Mouse (Mus musculus): ENCODE measurements around the gene Exoc4. TPM values are rescaled to one million over a fixed set of nuclear protein-coding genes. Genes with fewer than 3 reads are reported as not detected.

Exoc4 gene
- polyA plus RNA-seq, 1 experiment from 2014 or later = 36.7 TPM

- 71% methylated on average over 2 of the region's 2 CpGs for WGBS
- H3K4me3 ChIP-seq = no peak overlapping the region
These were observed 521.1 kb downstream of the Exoc4 start for GRCm38 (mm10) chr6:33770021-33770420.

DNA sequence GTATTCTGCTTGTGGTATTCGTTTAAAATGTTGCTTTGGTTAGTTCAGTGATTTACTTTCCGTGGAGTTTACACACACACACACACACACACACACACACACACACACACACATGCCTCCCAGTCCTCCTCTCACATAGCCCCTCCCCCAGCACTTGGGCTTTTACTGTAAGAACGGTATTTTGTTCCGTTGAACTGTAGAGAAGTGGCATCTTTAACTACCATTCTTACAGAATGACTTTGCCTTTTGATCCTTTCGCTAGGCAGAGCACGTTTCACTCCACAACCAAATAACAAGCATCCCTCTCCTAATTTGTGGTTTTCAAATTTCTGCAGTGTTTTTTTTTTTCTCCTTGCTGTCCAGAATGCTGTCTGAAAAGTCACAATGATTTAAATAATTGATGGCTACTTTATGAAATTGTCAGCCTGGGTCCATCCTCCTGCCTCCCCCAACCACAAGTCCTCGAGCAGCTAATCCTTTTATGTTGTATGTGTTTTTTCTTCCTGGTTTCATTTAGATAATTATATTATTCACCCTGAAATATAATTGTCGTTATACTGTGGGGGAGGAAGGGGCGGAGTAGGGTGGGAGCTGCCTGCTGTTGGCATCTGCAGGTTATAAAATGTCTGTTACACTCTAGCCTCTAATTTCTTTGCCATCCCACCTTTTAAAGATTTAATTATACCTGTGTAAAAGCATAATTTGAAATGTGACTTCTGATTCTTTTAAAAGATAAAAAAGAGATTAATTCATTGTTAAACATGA lies 523.8 kb downstream of the Exoc4 start:
- no peaks in the 10 kb centered on the region for H3K9me3 ChIP-seq
- H3K4me2 ChIP-seq = no peak overlapping the region
- H3K27ac ChIP-seq = no peak overlapping the region
- H3K36me3 ChIP-seq = no peaks in the 10 kb centered on the region
- ATAC-seq (ENCODE audit: insufficient number of reproducible peaks, insufficient read depth, low FRiP score, low TSS enrichment, low read depth) = no peak
- WGBS = 35% methylated on average over 9 of the region's 9 CpGs
- H3K9ac ChIP-seq = no peak overlapping the region
- H3K27me3 ChIP-seq = no peaks in the 10 kb centered on the region
- no peak overlapping the region for H3K4me3 ChIP-seq
- H3K4me1 ChIP-seq = 0 out of 2 replicates have a peak, but pooled peaks cover 5% of the 10 kb centered on the region

More at GRCm38 (mm10) chr6:33770021-33770420, 521.1 kb downstream of the Exoc4 start:
- Histone ChIP-seq H3K9me3 (no peaks in the 10 kb centered on the region), H3K4me2 (no peak overlapping the region), H3K27ac (no peak overlapping the region), H3K9ac (no peak overlapping the region), H3K27me3 (no peaks in the 10 kb centered on the region), H3K4me1 (0 out of 2 replicates have a peak, but pooled peaks cover 5% of the 10 kb centered on the region), H3K36me3 (no peaks in the 10 kb centered on the region)
- ATAC-seq (ENCODE audit: insufficient number of reproducible peaks, insufficient read depth, low FRiP score, low TSS enrichment, low read depth) = no peak

DNA sequence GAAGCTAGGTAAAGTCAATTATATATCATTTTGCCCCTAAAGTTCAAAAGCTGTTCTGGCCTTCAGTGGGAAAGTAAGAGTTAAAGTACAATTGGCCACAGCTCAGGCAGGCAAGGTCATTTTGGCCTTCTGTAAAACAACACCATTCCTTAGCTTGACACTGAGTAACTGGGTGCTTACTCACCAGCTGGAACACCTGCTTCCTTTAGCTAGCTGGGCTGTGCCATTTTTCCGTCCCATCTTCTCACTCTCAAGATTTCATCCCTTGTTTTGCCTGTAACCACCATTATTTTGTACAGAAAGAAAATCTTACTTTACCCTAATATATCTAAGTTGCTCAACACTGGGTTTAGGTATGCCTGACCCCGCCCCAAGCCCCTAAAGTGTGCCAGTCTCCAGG lies 543.7 kb downstream of the Exoc4 start:
- Histone ChIP-seq H3K27me3 (no peaks in the 10 kb centered on the region), H3K27ac (no peak overlapping the region), H3K36me3 (no peaks in the 10 kb centered on the region), H3K9me3 (no peaks in the 10 kb centered on the region), H3K4me1 (peaks cover 13% of the 10 kb centered on the region), H3K9ac (no peak overlapping the region), H3K4me2 (no peak overlapping the region), H3K4me3 (no peak overlapping the region)
- 87% methylated on average over 2 of the region's 2 CpGs for WGBS
- ATAC-seq (ENCODE audit: insufficient number of reproducible peaks, insufficient read depth, low FRiP score, low TSS enrichment, low read depth) = no peak

- Histone ChIP-seq H3K4me2 (no peak overlapping the region), H3K27me3 (no peaks in the 10 kb centered on the region), H3K4me3 (no peak overlapping the region), H3K4me1 (no peaks in the 10 kb centered on the region), H3K9me3 (no peaks in the 10 kb centered on the region), H3K36me3 (no peaks in the 10 kb centered on the region), H3K9ac (no peak overlapping the region), H3K27ac (no peak overlapping the region)
- WGBS = 90% methylated on average over 3 of the region's 3 CpGs
- ATAC-seq (ENCODE audit: insufficient number of reproducible peaks, insufficient read depth, low FRiP score, low TSS enrichment, low read depth) = no peak
These were observed 552.4 kb downstream of the Exoc4 start for GRCm38 (mm10) chr6:33801254-33801653.

DNA sequence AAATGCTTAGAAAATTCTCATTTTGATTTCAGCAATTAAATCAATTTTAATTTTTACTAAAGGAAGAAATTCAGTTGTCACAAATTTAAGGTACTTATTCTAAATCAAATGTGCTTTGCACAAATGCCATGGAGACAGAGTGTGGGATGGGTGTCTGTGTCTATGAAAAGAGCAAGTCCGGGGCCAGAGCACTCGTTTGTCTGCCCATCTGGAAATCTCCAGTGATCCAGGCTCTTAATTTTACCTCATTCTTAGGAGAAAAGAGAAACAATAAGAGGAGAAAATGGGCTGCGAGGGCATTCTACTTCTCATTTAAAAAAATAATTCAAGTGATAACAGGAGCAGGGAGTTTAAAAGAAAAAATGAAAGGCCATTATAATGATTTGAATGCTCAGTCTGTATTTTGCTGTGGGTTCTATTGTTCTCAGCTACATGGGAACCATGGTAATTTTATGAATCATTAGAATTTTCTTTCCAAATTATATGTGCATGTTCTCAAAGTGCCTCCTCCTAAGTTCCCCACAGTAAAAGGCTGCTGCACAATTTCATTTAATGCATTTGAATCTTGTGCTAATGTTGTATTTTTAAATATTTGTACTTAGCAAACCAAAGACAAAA lies 554.7 kb downstream of the Exoc4 start:
- 64% methylated on average over 3 of the region's 3 CpGs for WGBS

GRCm38 (mm10) chr6:33804775-33805174 lies 555.9 kb downstream of the Exoc4 start:
- 76% methylated on average over 2 of the region's 2 CpGs for whole genome bisulfite sequencing
- H3K4me2 ChIP-seq = no peak overlapping the region
- H3K4me1 ChIP-seq = no peaks in the 10 kb centered on the region
- ATAC-seq (ENCODE audit: insufficient number of reproducible peaks, insufficient read depth, low FRiP score, low TSS enrichment, low read depth) = no peak
- no peak overlapping the region for H3K27ac ChIP-seq
- no peaks in the 10 kb centered on the region for H3K27me3 ChIP-seq
- no peak overlapping the region for H3K4me3 ChIP-seq
- H3K9ac ChIP-seq = no peak overlapping the region
- no peaks in the 10 kb centered on the region for H3K9me3 ChIP-seq
- H3K36me3 ChIP-seq = no peaks in the 10 kb centered on the region

More for the DNA sequence above, 554.7 kb downstream of the Exoc4 start:
- no peak overlapping the region for H3K4me3 ChIP-seq
- no peak overlapping the region for H3K9ac ChIP-seq
- no peak overlapping the region for H3K27ac ChIP-seq
- H3K4me1 ChIP-seq = no peaks in the 10 kb centered on the region
- H3K27me3 ChIP-seq = no peaks in the 10 kb centered on the region
- no peaks in the 10 kb centered on the region for H3K36me3 ChIP-seq
- ATAC-seq (ENCODE audit: insufficient number of reproducible peaks, insufficient read depth, low FRiP score, low TSS enrichment, low read depth) = no peak
- H3K4me2 ChIP-seq = no peak overlapping the region
- H3K9me3 ChIP-seq = no peaks in the 10 kb centered on the region

DNA sequence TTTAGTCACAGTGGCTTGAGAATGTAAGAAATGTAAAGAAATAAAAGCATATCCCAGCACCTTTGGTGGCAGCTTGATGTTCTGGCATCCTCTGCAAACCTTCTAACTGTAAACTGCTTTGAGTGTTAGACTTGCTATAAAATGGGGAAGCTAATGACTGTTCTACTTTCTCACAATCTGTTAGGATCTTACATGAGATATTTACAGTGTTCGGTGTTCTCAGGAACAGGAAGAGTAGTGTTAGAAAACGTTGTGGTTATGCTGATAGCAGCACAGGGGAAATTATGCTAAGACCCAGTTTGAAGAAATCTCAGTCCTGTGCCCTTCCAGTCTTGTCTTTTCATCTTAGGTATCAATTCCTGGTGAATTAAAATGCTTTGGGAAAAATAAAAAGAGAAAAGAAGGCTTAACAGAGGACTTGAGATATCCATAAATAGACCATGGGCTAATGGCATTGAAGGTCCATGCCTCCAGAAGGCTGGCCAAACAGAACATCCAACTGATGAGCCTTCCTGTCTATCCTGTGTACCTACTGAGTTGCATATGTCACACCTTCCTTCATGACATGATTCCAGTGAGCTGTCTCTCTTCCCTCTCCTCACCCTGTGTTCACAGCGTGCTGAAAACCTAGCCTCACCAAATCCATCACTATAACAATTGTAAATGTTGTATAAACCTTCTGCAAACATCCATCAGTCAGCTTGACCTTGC lies 557.3 kb downstream of the Exoc4 start:
- no peak overlapping the region for H3K27ac ChIP-seq
- H3K9ac ChIP-seq = no peak overlapping the region
- WGBS = 77% methylated on average over 3 of the region's 3 CpGs
- H3K9me3 ChIP-seq = no peaks in the 10 kb centered on the region
- H3K4me2 ChIP-seq = no peak overlapping the region
- no peak for ATAC-seq (ENCODE audit: insufficient number of reproducible peaks, insufficient read depth, low FRiP score, low TSS enrichment, low read depth)
- H3K4me3 ChIP-seq = no peak overlapping the region
- no peaks in the 10 kb centered on the region for H3K4me1 ChIP-seq
- H3K27me3 ChIP-seq = no peaks in the 10 kb centered on the region
- no peaks in the 10 kb centered on the region for H3K36me3 ChIP-seq

GRCm38 (mm10) chr6:33814386-33814785 lies 565.5 kb downstream of the Exoc4 start:
- WGBS = 65% methylated on average over 2 of the region's 2 CpGs
- Histone ChIP-seq H3K4me1 (no peaks in the 10 kb centered on the region), H3K9me3 (no peaks in the 10 kb centered on the region), H3K4me2 (no peak overlapping the region), H3K9ac (no peak overlapping the region), H3K27me3 (no peaks in the 10 kb centered on the region), H3K36me3 (0 out of 2 replicates have a peak, but pooled peaks cover 3% of the 10 kb centered on the region), H3K4me3 (no peak overlapping the region), H3K27ac (no peak overlapping the region)
- ATAC-seq (ENCODE audit: insufficient number of reproducible peaks, insufficient read depth, low FRiP score, low TSS enrichment, low read depth) = no peak

GRCm38 (mm10) chr6:33823171-33823570 lies 574.3 kb downstream of the Exoc4 start:
- Histone ChIP-seq H3K4me3 (no peak overlapping the region), H3K27me3 (no peaks in the 10 kb centered on the region), H3K4me2 (no peak overlapping the region), H3K27ac (no peak overlapping the region), H3K4me1 (no peaks in the 10 kb centered on the region), H3K9me3 (no peaks in the 10 kb centered on the region), H3K36me3 (no peaks in the 10 kb centered on the region), H3K9ac (no peak overlapping the region)
- no peak for ATAC-seq (ENCODE audit: insufficient number of reproducible peaks, insufficient read depth, low FRiP score, low TSS enrichment, low read depth)
- 77% methylated on average over 2 of the region's 2 CpGs for WGBS

DNA sequence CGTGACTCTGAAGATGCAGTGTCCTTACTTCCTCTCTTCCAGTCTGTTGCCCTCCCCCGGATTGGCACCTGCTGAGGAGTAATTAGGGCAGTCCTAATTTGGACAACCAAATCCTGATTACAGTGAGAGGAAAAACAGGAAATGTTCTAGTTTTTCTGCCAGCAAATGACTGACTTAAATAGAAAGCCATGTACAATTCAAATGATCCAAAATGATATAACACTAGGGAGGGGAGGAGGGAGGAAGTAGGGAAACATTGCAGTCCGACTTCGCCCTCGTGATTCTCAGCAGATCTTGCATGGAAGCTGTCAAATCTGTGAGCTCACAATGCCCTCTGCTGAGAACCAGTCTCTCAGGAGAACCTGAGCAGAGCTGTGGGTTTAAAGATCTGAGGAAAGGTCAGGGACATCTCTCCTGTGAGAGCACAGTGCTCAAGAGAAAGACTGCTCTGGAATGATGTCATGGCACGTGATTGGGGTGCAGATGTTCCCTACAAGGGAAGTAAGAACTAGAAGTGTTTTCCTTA lies 575.0 kb downstream of the Exoc4 start:
- no peak for ATAC-seq (ENCODE audit: insufficient number of reproducible peaks, insufficient read depth, low FRiP score, low TSS enrichment, low read depth)
- no peak overlapping the region for H3K4me2 ChIP-seq
- H3K9me3 ChIP-seq = no peaks in the 10 kb centered on the region
- no peaks in the 10 kb centered on the region for H3K4me1 ChIP-seq
- no peaks in the 10 kb centered on the region for H3K36me3 ChIP-seq
- no peak overlapping the region for H3K4me3 ChIP-seq
- no peak overlapping the region for H3K9ac ChIP-seq
- no peak overlapping the region for H3K27ac ChIP-seq
- 75% methylated on average over 6 of the region's 6 CpGs for WGBS
- no peaks in the 10 kb centered on the region for H3K27me3 ChIP-seq

GRCm38 (mm10) chr6:33828499-33828898 lies 579.6 kb downstream of the Exoc4 start:
- H3K27ac ChIP-seq = no peak overlapping the region
- H3K9me3 ChIP-seq = no peaks in the 10 kb centered on the region
- no peak overlapping the region for H3K9ac ChIP-seq
- no peaks in the 10 kb centered on the region for H3K27me3 ChIP-seq
- no peaks in the 10 kb centered on the region for H3K36me3 ChIP-seq
- ATAC-seq (ENCODE audit: insufficient number of reproducible peaks, insufficient read depth, low FRiP score, low TSS enrichment, low read depth) = no peak
- H3K4me1 ChIP-seq = no peaks in the 10 kb centered on the region
- H3K4me3 ChIP-seq = no peak overlapping the region
- no peak overlapping the region for H3K4me2 ChIP-seq
- WGBS = 90% methylated on average over 6 of the region's 6 CpGs

Measured in embryonic facial prominence, embryonic 13.5 days (tissue).